Mouse (Mus musculus): ENCODE results near the gene E130309D02Rik. TPM values are rescaled to one million over a fixed set of nuclear protein-coding genes. Genes with fewer than 3 reads are reported as not detected.

The E130309D02Rik gene
- total and polyA plus RNA-seq, 2 experiments from 2014 or later, result 21.7 to 44.4 TPM

DNA sequence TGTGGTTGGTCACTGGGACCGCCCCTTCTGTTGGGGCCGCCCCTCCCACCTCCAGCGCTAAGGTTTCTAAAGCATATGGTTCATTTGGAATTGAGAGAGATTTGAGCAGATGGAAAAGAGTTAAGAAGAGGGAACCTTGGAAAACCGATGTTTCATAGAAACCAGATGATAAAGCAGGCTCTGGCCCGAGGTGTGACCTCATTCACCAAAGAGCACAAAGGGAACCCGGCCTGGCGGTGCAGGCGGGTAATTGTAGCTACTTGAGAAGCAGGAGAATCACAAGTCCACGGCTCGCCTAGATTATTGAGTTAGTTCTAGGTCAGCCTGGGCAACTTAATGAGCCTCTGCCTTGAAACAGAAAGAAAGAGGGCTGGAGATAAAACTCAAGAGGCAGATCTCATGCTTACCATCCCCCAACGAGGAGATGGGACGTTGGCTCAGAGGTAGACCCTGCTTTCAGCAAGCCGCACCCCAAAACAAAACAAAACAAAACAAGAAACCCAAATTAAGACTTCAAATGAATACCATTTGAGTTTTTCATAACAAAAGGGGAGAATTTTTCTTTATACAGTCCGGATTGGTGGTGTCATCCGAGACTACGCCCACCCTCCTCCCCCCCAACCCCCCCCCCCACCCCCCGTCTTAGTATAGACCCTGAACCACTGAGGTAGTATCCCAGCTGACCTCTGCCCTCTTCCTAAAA is 41.7 kb upstream of the E130309D02Rik start, which contains the start of gene Grid2ip:
Gene Grid2ip, plus strand, starts transcription at position 653 of the 703 bp plus-strand sequence.
- H3K4me1 ChIP-seq (ENCODE audit: insufficient read depth, low read length), result 0 out of 2 replicates have a peak, but pooled peaks cover 4% of the 10 kb centered on the region
- H3K27ac ChIP-seq, result no peak within 1 kb of the TSS
- peak within 1 kb of the TSS; percentile 18; the same call in 1 of the 2 replicates for H3K4me3 ChIP-seq (ENCODE audit: low read length)
- H3K9me3 ChIP-seq (ENCODE audit: low read length), result 0 out of 2 replicates have a peak, but pooled peaks cover 3% of the 10 kb centered on the region
- no peak for DNase-seq (ENCODE audit: low spot score)
- H3K27me3 ChIP-seq (ENCODE audit: insufficient read depth, low read length), result peaks cover 5% of the 10 kb centered on the region; the same call in 1 of the 2 replicates
- TF ChIP-seq CTCF (IDR thresholded peaks at IDR 0.05; ENCODE audit: low read depth), result no peak
- no peaks in the 10 kb centered on the region for H3K36me3 ChIP-seq (ENCODE audit: insufficient read depth, low read length)
- peak within 1 kb of the TSS; percentile 51 for H3K4me2 ChIP-seq (ENCODE audit: low read depth, low read length)
- ATAC-seq, result no peak
- 19% methylated on average over 16 of the region's 17 CpGs for WGBS
- peak within 1 kb of the TSS; percentile 35; the same call in 1 of the 2 replicates for H3K9ac ChIP-seq (replicated peaks; ENCODE audit: low read length)

DNA sequence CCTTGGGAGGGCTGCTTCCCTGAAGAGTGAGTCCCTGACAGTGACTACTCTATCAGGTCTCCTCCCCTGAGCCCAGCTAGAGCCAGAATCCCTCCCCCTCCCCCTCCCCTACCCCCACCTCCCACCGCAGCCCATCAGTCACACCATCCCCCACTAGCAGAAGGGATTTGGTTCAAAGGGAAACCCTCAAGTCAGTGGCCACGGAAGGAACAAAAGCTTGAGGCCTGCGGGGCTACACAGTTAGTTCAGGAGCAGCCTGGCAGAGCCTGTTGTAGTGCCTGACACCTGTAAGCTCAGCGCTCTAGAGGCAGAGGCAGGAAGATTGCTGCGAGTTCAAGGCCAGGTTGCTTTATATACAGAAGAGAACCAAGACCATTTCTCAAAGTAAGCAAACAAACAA is 40.9 kb upstream of the E130309D02Rik start:
- Histone ChIP-seq H3K4me2 (ENCODE audit: low read depth, low read length) (no peak overlapping the region), H3K27ac (no peak overlapping the region), H3K4me3 (ENCODE audit: low read length) (no peak overlapping the region), H3K9ac (replicated peaks; ENCODE audit: low read length) (no peak overlapping the region), H3K36me3 (ENCODE audit: insufficient read depth, low read length) (no peaks in the 10 kb centered on the region), H3K27me3 (ENCODE audit: insufficient read depth, low read length) (peaks cover 5% of the 10 kb centered on the region; the same call in 1 of the 2 replicates), H3K9me3 (ENCODE audit: low read length) (0 out of 2 replicates have a peak, but pooled peaks cover 4% of the 10 kb centered on the region), H3K4me1 (ENCODE audit: insufficient read depth, low read length) (0 out of 2 replicates have a peak, but pooled peaks cover 4% of the 10 kb centered on the region)
- WGBS, result 41% methylated on average over 5 of the region's 5 CpGs
- no peak for DNase-seq (ENCODE audit: low spot score)
- no peak for TF ChIP-seq CTCF (IDR thresholded peaks at IDR 0.05; ENCODE audit: low read depth)
- ATAC-seq, result no peak

DNA sequence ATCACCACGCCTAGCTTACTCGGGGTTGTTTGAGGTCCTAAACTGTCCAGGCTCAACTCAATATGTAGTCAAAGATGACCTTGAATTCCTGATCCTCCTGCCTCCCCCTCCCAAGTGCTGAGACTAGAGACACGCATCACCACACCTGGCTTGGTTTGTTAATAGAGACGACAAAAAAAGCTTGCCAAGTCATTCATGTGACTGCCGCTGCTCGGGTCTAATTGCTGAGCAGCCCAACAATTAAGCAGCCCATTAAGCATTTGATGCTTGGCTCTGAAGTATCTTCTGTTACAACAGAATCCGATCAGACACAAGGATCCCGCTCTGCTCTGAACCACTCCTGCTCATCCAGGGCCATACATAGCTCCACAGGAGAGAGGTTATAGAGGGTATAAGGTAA is 31.2 kb upstream of the E130309D02Rik start:
- no peaks in the 10 kb centered on the region for H3K36me3 ChIP-seq (ENCODE audit: insufficient read depth, low read length)
- H3K9ac ChIP-seq (replicated peaks; ENCODE audit: low read length), result no peak overlapping the region
- peaks cover 7% of the 10 kb centered on the region; the same call in 1 of the 2 replicates for H3K9me3 ChIP-seq (ENCODE audit: low read length)
- no peaks in the 10 kb centered on the region for H3K27me3 ChIP-seq (ENCODE audit: insufficient read depth, low read length)
- H3K4me3 ChIP-seq (ENCODE audit: low read length), result no peak overlapping the region
- ATAC-seq, result no peak
- no peak for TF ChIP-seq CTCF (IDR thresholded peaks at IDR 0.05; ENCODE audit: low read depth)
- H3K27ac ChIP-seq, result no peak overlapping the region
- H3K4me2 ChIP-seq (ENCODE audit: low read depth, low read length), result no peak overlapping the region
- no peaks in the 10 kb centered on the region for H3K4me1 ChIP-seq (ENCODE audit: insufficient read depth, low read length)
- 51% methylated on average over 8 of the region's 8 CpGs for WGBS
- DNase-seq (ENCODE audit: low spot score), result peak; percentile 40

DNA sequence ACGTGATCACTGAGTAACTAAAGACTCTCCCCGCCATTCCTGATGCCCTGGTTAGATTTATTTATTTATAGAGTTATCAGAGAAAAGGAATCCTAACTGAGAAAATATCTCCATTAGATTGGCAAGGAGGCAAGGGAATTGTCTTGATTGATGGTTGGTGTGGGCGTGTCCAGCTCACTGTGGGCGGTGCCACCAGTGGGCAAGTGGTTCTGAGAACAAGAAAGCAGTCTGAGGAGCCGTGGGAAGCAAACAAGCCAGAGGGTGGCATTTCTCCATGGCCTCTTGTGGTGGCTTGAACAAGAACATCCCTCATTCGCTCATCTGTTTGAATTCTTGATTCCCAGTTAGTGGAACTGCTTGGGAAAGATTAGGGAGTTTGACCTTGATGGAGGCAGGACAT is 24.4 kb upstream of the E130309D02Rik start:
- WGBS, result 49% methylated on average over 6 of the region's 6 CpGs

DNA sequence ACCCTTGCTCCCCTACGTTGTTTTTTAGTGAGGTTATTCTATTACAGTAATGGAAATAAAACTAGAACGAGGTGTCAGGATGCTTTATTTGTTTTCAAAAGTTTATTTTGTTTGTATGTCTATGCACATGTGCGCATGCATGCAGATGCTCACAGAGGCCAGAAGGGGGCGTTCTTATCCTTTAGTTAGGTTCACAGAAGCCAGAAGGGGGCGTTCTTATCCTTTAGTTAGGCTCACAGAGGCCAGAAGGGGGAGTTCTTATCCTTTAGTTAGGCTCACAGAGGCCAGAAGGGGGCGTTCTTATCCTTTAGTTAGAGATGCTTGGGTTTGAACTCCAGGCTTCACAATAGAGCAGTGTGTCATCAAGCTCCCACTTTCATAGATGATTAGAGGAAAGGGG is 21.4 kb upstream of the E130309D02Rik start:
- no peaks in the 10 kb centered on the region for H3K36me3 ChIP-seq (ENCODE audit: insufficient read depth, low read length)
- H3K9me3 ChIP-seq (ENCODE audit: low read length), result no peaks in the 10 kb centered on the region
- WGBS, result 65% methylated on average over 6 of the region's 6 CpGs
- ATAC-seq (no peak), DNase-seq (ENCODE audit: low spot score) (peak; percentile 81)
- no peaks in the 10 kb centered on the region for H3K4me1 ChIP-seq (ENCODE audit: insufficient read depth, low read length)
- no peak overlapping the region for H3K4me2 ChIP-seq (ENCODE audit: low read depth, low read length)
- H3K4me3 ChIP-seq (ENCODE audit: low read length), result no peak overlapping the region
- H3K27me3 ChIP-seq (ENCODE audit: insufficient read depth, low read length), result 0 out of 2 replicates have a peak, but pooled peaks cover 4% of the 10 kb centered on the region
- peak; percentile 69 for TF ChIP-seq CTCF (IDR thresholded peaks at IDR 0.05; ENCODE audit: low read depth)
- H3K9ac ChIP-seq (replicated peaks; ENCODE audit: low read length), result no peak overlapping the region
- no peak overlapping the region for H3K27ac ChIP-seq

More for the DNA sequence above, 24.4 kb upstream of the E130309D02Rik start:
- ATAC-seq (no peak), DNase-seq (ENCODE audit: low spot score) (no peak)
- no peak overlapping the region for H3K4me3 ChIP-seq (ENCODE audit: low read length)
- H3K27me3 ChIP-seq (ENCODE audit: insufficient read depth, low read length), result 0 out of 2 replicates have a peak, but pooled peaks cover 4% of the 10 kb centered on the region
- H3K9me3 ChIP-seq (ENCODE audit: low read length), result no peaks in the 10 kb centered on the region
- H3K4me1 ChIP-seq (ENCODE audit: insufficient read depth, low read length), result no peaks in the 10 kb centered on the region
- TF ChIP-seq CTCF (IDR thresholded peaks at IDR 0.05; ENCODE audit: low read depth), result no peak
- H3K27ac ChIP-seq, result no peak overlapping the region
- no peak overlapping the region for H3K9ac ChIP-seq (replicated peaks; ENCODE audit: low read length)
- H3K36me3 ChIP-seq (ENCODE audit: insufficient read depth, low read length), result no peaks in the 10 kb centered on the region
- H3K4me2 ChIP-seq (ENCODE audit: low read depth, low read length), result no peak overlapping the region

DNA sequence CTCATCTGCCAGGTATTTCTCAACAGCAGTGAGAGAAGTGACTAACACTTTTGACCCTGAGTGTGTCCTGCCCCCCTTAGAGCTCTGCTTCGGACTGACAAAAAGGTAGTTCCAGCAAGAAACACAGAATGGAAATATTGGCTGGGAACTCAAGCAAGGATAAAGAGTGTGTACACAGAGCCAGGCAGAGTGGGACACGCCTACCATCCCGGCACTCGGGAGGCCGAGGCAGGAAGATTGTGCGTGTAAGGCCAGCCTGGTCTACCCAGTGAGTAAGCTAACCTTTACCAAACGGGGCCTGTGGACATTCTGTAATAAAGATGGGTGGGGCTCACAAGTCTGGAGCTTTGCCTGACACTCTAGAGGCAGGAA is 19.9 kb upstream of the E130309D02Rik start:
- WGBS, result 77% methylated on average over 7 of the region's 7 CpGs

More for the DNA sequence above, 19.9 kb upstream of the E130309D02Rik start:
- Histone ChIP-seq H3K9me3 (ENCODE audit: low read length) (no peaks in the 10 kb centered on the region), H3K4me1 (ENCODE audit: insufficient read depth, low read length) (no peaks in the 10 kb centered on the region), H3K27ac (no peak overlapping the region), H3K36me3 (ENCODE audit: insufficient read depth, low read length) (no peaks in the 10 kb centered on the region), H3K27me3 (ENCODE audit: insufficient read depth, low read length) (0 out of 2 replicates have a peak, but pooled peaks cover 4% of the 10 kb centered on the region), H3K4me3 (ENCODE audit: low read length) (no peak overlapping the region), H3K4me2 (ENCODE audit: low read depth, low read length) (no peak overlapping the region), H3K9ac (replicated peaks; ENCODE audit: low read length) (no peak overlapping the region)
- DNase-seq (ENCODE audit: low spot score) (no peak), ATAC-seq (no peak)
- no peak for TF ChIP-seq CTCF (IDR thresholded peaks at IDR 0.05; ENCODE audit: low read depth)

Measured in hindbrain, postnatal 0 days (tissue).